Mouse (Mus musculus): Measurements from ENCODE around the gene Gnas. TPM values are rescaled to one million over a fixed set of nuclear protein-coding genes. Genes with fewer than 3 reads are reported as not detected.

Gene Gnas
- polyA plus RNA-seq, 1 experiment from 2014 or later: 2,600 TPM

DNA sequence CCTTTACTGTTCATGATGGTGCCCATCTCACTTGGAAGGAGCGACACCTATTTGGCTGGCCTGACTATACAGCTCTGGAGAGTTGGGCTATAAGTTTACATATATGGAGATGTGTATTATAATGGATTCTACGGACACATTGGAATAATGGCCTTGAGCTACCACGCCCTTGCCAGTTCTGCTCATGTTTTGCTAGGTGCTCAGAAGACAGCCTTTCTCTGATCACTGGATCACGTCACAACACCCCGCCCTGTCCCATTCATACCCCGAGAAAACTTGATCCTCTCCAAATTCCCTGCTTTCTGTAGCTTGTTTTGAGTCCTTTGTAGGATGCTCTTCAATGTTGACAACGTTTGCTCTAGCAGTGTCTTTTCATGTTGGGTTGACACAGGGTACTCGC lies 19.9 kb upstream of the Gnas start:
- no peak overlapping the region for H3K9ac ChIP-seq (ENCODE audit: low read depth, low read length)
- no peak overlapping the region for H3K27ac ChIP-seq (replicated peaks; ENCODE audit: low read depth, low read length)
- H3K4me2 ChIP-seq (ENCODE audit: low read depth, low read length): no peak overlapping the region
- H3K4me1 ChIP-seq (ENCODE audit: control insufficient read depth, insufficient read depth, low read length): no peaks in the 10 kb centered on the region
- ATAC-seq (ENCODE audit: low read depth) (no peak), DNase-seq (ENCODE audit: low spot score) (no peak)
- H3K9me3 ChIP-seq (ENCODE audit: control insufficient read depth, low read length): no peaks in the 10 kb centered on the region
- H3K36me3 ChIP-seq (ENCODE audit: control insufficient read depth, insufficient read depth, low read length): peaks cover 40% of the 10 kb centered on the region
- no peak overlapping the region for H3K4me3 ChIP-seq (ENCODE audit: low read depth, low read length)
- WGBS: 83% methylated on average over 8 of the region's 8 CpGs
- H3K27me3 ChIP-seq (replicated peaks; ENCODE audit: control insufficient read depth, insufficient read depth, low read length): no peaks in the 10 kb centered on the region

DNA sequence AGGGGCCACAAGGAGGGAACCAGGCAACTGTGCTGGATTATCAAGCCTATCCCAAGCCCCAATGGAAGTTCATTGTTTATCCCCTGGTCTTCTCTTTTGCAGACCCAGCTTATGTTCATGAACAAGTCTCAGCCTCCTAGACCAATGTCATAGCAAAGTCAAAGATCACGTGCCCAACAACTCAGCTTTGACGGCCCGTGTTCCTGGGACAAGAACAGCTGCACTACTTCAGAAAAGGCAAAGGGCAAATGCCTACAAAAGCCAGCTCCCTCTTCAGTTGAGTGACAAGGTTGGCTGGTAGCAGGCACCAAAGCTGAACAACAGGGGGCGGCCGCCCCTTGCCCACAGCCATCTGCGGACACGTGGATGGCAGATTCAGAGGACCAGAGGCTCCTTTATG lies 13.7 kb upstream of the Gnas start:
- H3K9me3 ChIP-seq (ENCODE audit: control insufficient read depth, low read length): no peaks in the 10 kb centered on the region
- DNase-seq (ENCODE audit: low spot score) (peak; percentile 49), ATAC-seq (ENCODE audit: low read depth) (peak; percentile 10; the same call in 1 of the 2 replicates)
- 83% methylated on average over 7 of the region's 7 CpGs for WGBS
- no peak overlapping the region for H3K9ac ChIP-seq (ENCODE audit: low read depth, low read length)
- H3K27ac ChIP-seq (replicated peaks; ENCODE audit: low read depth, low read length): no peak overlapping the region
- H3K36me3 ChIP-seq (ENCODE audit: control insufficient read depth, insufficient read depth, low read length): peaks cover 39% of the 10 kb centered on the region
- H3K4me3 ChIP-seq (ENCODE audit: low read depth, low read length): no peak overlapping the region
- no peaks in the 10 kb centered on the region for H3K4me1 ChIP-seq (ENCODE audit: control insufficient read depth, insufficient read depth, low read length)
- H3K27me3 ChIP-seq (replicated peaks; ENCODE audit: control insufficient read depth, insufficient read depth, low read length): no peaks in the 10 kb centered on the region
- H3K4me2 ChIP-seq (ENCODE audit: low read depth, low read length): no peak overlapping the region

DNA sequence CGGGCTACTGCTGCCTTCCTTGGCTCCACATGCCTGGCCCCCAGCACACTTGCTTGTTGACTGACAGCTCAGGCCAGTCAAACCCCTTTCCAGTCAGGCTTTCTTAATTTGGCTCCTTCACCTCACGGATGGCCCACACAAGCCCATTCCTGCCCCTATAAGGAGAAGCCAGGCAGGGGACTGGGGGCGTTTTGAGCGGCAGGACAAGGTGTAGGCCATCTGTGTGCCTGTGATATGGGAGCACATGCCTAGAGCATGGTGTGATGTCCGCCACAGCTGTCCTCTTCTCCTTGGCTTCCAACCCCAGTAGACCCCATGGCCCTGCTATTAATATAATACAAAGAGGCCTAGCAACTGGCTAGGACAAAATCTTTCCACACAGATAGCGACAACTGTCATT lies 12.7 kb upstream of the Gnas start:
- no peak overlapping the region for H3K27ac ChIP-seq (replicated peaks; ENCODE audit: low read depth, low read length)
- no peak overlapping the region for H3K4me2 ChIP-seq (ENCODE audit: low read depth, low read length)
- H3K36me3 ChIP-seq (ENCODE audit: control insufficient read depth, insufficient read depth, low read length): peaks cover 33% of the 10 kb centered on the region
- no peaks in the 10 kb centered on the region for H3K4me1 ChIP-seq (ENCODE audit: control insufficient read depth, insufficient read depth, low read length)
- ATAC-seq (ENCODE audit: low read depth): peak; percentile 70
- H3K27me3 ChIP-seq (replicated peaks; ENCODE audit: control insufficient read depth, insufficient read depth, low read length): no peaks in the 10 kb centered on the region
- 79% methylated on average over 6 of the region's 6 CpGs for WGBS
- no peak overlapping the region for H3K9ac ChIP-seq (ENCODE audit: low read depth, low read length)
- DNase-seq (ENCODE audit: low spot score): peak; percentile 64
- no peak overlapping the region for H3K4me3 ChIP-seq (ENCODE audit: low read depth, low read length)
- no peaks in the 10 kb centered on the region for H3K9me3 ChIP-seq (ENCODE audit: control insufficient read depth, low read length)

DNA sequence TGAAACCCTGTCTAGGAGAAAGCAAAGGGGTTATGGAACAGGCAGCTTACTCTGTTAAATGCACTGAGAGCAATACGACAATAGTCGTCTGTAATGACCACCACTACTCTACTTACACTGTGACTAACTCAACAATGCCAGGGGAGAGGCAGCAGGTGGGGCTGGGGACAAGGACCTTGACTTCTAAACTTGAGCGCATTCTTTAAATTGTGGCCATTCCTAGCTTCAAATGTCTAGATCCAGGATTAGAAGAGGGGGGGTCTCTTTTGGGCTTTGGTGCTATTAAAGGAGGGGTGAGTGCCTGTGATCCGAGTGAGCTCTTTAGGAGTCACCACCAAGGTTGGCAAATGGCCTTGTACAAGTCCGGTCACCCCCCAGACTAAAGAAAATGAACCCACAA lies 11.0 kb upstream of the Gnas start:
- H3K4me2 ChIP-seq (ENCODE audit: low read depth, low read length): no peak overlapping the region
- no peaks in the 10 kb centered on the region for H3K4me1 ChIP-seq (ENCODE audit: control insufficient read depth, insufficient read depth, low read length)
- H3K27ac ChIP-seq (replicated peaks; ENCODE audit: low read depth, low read length): no peak overlapping the region
- DNase-seq (ENCODE audit: low spot score): peak; percentile 39
- H3K36me3 ChIP-seq (ENCODE audit: control insufficient read depth, insufficient read depth, low read length): peaks cover 20% of the 10 kb centered on the region
- H3K9me3 ChIP-seq (ENCODE audit: control insufficient read depth, low read length): no peaks in the 10 kb centered on the region
- no peak overlapping the region for H3K9ac ChIP-seq (ENCODE audit: low read depth, low read length)
- no peak for ATAC-seq (ENCODE audit: low read depth)
- H3K4me3 ChIP-seq (ENCODE audit: low read depth, low read length): no peak overlapping the region
- no peaks in the 10 kb centered on the region for H3K27me3 ChIP-seq (replicated peaks; ENCODE audit: control insufficient read depth, insufficient read depth, low read length)
- 86% methylated on average over 5 of the region's 5 CpGs for WGBS

DNA sequence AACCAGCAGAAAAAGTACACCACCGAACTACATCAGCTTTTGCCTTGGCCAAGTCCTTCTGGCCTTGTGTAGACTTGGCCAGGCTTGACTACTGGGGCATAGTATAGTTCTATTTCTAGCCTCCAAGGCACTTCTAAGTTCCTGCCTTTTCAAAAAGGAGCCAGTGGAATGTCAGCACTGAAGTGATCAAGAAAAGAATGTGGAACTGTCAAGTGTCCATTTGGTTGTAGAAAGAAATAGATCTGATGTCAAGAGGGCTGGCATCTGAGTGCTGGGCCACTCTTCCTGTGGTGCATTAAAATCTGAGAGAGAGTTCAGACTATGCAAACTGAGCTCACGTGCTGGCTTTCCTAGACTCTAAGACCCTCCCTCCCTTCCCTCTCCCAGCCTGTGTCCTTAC lies 10.2 kb upstream of the Gnas start:
- no peaks in the 10 kb centered on the region for H3K9me3 ChIP-seq (ENCODE audit: control insufficient read depth, low read length)
- DNase-seq (ENCODE audit: low spot score) (no peak), ATAC-seq (ENCODE audit: low read depth) (no peak)
- 76% methylated on average over 2 of the region's 2 CpGs for WGBS
- H3K4me1 ChIP-seq (ENCODE audit: control insufficient read depth, insufficient read depth, low read length): no peaks in the 10 kb centered on the region
- H3K27ac ChIP-seq (replicated peaks; ENCODE audit: low read depth, low read length): no peak overlapping the region
- no peak overlapping the region for H3K9ac ChIP-seq (ENCODE audit: low read depth, low read length)
- no peaks in the 10 kb centered on the region for H3K27me3 ChIP-seq (replicated peaks; ENCODE audit: control insufficient read depth, insufficient read depth, low read length)
- H3K36me3 ChIP-seq (ENCODE audit: control insufficient read depth, insufficient read depth, low read length): peaks cover 17% of the 10 kb centered on the region
- H3K4me3 ChIP-seq (ENCODE audit: low read depth, low read length): no peak overlapping the region
- no peak overlapping the region for H3K4me2 ChIP-seq (ENCODE audit: low read depth, low read length)

DNA sequence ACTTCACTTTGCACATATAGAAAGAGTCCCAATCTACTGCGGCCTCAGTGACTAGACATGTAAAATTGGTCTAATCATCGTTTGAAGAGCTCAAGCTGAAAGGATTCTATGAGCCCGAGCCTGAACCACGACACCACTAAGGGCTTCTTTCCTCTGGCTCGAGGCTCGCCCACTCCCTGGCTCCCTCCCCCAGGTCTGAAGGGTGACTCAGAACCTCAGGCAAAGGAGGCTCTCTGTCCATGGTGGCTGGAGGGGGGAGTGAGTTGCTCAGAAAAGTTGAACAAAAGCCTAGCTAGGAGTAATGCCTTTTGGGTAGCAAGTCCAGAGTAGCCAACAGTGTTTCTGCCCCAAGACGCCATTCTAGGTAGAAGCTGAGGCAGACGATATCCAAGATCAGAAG lies 4.3 kb upstream of the Gnas start:
- ATAC-seq (ENCODE audit: low read depth) (no peak), DNase-seq (ENCODE audit: low spot score) (no peak)
- Histone ChIP-seq H3K36me3 (ENCODE audit: control insufficient read depth, insufficient read depth, low read length) (peaks cover 69% of the 10 kb centered on the region), H3K4me1 (ENCODE audit: control insufficient read depth, insufficient read depth, low read length) (no peaks in the 10 kb centered on the region), H3K27ac (replicated peaks; ENCODE audit: low read depth, low read length) (no peak overlapping the region), H3K9me3 (ENCODE audit: control insufficient read depth, low read length) (peaks cover 8% of the 10 kb centered on the region), H3K4me2 (ENCODE audit: low read depth, low read length) (no peak overlapping the region), H3K27me3 (replicated peaks; ENCODE audit: control insufficient read depth, insufficient read depth, low read length) (peaks cover 15% of the 10 kb centered on the region), H3K9ac (ENCODE audit: low read depth, low read length) (no peak overlapping the region), H3K4me3 (ENCODE audit: low read depth, low read length) (no peak overlapping the region)
- WGBS: 76% methylated on average over 8 of the region's 8 CpGs

DNA sequence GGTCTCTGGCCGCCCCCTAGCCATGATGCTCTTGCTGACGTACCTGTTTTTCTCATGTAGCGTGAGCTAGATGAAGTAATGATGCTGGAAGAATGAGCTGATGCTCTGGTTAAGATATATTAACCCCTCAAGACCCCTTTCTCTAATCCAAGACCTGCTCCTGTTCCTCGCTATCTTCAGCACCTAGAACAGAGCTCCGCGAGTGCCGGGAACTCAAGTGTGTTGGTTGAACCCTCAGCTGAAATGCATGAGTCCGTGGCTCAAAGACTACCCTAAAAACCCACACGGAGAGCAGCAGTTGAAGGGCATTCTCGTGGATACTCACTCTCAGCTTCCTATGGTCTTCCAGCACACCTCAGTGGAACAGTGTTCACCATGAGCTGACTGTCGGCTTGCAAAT lies 779 bp upstream of the Gnas start:
- Histone ChIP-seq H3K27ac (replicated peaks; ENCODE audit: low read depth, low read length) (no peak overlapping the region), H3K4me1 (ENCODE audit: control insufficient read depth, insufficient read depth, low read length) (no peaks in the 10 kb centered on the region), H3K27me3 (replicated peaks; ENCODE audit: control insufficient read depth, insufficient read depth, low read length) (peaks cover 49% of the 10 kb centered on the region), H3K9me3 (ENCODE audit: control insufficient read depth, low read length) (peaks cover 40% of the 10 kb centered on the region), H3K36me3 (ENCODE audit: control insufficient read depth, insufficient read depth, low read length) (peaks cover 90% of the 10 kb centered on the region), H3K4me3 (ENCODE audit: low read depth, low read length) (peak overlapping the region; percentile 35), H3K9ac (ENCODE audit: low read depth, low read length) (no peak overlapping the region), H3K4me2 (ENCODE audit: low read depth, low read length) (peak overlapping the region; percentile 49)
- WGBS: 47% methylated on average over 11 of the region's 11 CpGs
- DNase-seq (ENCODE audit: low spot score) (no peak), ATAC-seq (ENCODE audit: low read depth) (no peak)

DNA sequence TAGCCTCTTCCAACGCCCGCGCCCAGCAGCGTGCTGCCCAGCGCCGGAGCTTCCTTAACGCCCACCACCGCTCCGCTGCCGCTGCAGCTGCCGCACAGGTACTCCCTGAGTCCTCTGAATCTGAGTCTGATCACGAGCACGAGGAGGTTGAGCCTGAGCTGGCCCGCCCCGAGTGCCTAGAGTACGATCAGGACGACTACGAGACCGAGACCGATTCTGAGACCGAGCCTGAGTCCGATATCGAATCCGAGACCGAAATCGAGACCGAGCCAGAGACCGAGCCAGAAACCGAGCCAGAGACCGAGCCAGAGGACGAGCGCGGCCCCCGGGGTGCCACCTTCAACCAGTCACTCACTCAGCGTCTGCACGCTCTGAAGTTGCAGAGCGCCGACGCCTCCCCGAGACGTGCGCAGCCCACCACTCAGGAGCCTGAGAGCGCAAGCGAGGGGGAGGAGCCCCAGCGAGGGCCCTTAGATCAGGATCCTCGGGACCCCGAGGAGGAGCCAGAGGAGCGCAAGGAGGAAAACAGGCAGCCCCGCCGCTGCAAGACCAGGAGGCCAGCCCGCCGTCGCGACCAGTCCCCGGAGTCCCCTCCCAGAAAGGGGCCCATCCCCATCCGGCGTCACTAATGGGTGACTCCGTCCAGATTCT lies 812 bp downstream of the Gnas start:
- peaks cover 55% of the 10 kb centered on the region for H3K27me3 ChIP-seq (replicated peaks; ENCODE audit: control insufficient read depth, insufficient read depth, low read length)
- peaks cover 40% of the 10 kb centered on the region for H3K9me3 ChIP-seq (ENCODE audit: control insufficient read depth, low read length)
- H3K27ac ChIP-seq (replicated peaks; ENCODE audit: low read depth, low read length): no peak overlapping the region
- peaks cover 83% of the 10 kb centered on the region for H3K36me3 ChIP-seq (ENCODE audit: control insufficient read depth, insufficient read depth, low read length)
- peak overlapping the region; percentile 52 for H3K9ac ChIP-seq (ENCODE audit: low read depth, low read length)
- ATAC-seq (ENCODE audit: low read depth) (peak; percentile 48), DNase-seq (ENCODE audit: low spot score) (peak; percentile 62)
- H3K4me3 ChIP-seq (ENCODE audit: low read depth, low read length): peak overlapping the region; percentile 35
- peak overlapping the region; percentile 49 for H3K4me2 ChIP-seq (ENCODE audit: low read depth, low read length)
- H3K4me1 ChIP-seq (ENCODE audit: control insufficient read depth, insufficient read depth, low read length): no peaks in the 10 kb centered on the region
- 64% methylated on average over 58 of the region's 58 CpGs for WGBS

DNA sequence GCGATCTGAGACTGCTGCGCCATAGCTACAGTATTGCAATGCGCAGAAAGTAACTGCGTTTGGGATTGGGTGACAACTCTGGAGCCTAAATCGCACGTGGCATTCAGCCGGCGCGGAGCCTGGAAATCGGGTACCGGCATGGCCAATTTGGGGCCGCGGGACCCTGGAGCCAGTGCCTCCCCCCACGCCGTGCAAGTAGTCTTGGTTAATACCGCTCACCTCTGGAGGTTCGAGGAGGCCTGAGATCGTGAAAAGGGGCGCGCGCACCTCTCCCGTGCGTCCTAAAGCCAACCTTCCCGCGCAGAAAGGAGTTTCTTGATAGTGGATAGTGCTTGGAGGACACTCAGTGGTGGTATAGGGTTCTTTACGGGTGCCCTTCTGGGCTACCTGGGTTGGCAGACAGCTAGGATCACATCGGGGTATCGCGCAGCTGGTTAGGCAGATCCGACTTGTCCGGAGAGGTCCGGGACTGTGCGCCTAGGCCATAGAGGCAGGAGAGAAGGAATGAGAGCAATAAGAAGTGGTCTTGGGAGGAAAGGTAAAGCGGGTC lies 1.9 kb downstream of the Gnas start:
- H3K9ac ChIP-seq (ENCODE audit: low read depth, low read length): peak overlapping the region; percentile 52; the same call in 1 of the 2 replicates
- peak overlapping the region; percentile 49; the same call in 1 of the 2 replicates for H3K4me2 ChIP-seq (ENCODE audit: low read depth, low read length)
- ATAC-seq (ENCODE audit: low read depth) (no peak), DNase-seq (ENCODE audit: low spot score) (no peak)
- H3K9me3 ChIP-seq (ENCODE audit: control insufficient read depth, low read length): peaks cover 40% of the 10 kb centered on the region
- H3K27ac ChIP-seq (replicated peaks; ENCODE audit: low read depth, low read length): no peak overlapping the region
- WGBS: 54% methylated on average over 31 of the region's 34 CpGs
- peak overlapping the region; percentile 35 for H3K4me3 ChIP-seq (ENCODE audit: low read depth, low read length)
- peaks cover 55% of the 10 kb centered on the region for H3K27me3 ChIP-seq (replicated peaks; ENCODE audit: control insufficient read depth, insufficient read depth, low read length)
- H3K4me1 ChIP-seq (ENCODE audit: control insufficient read depth, insufficient read depth, low read length): no peaks in the 10 kb centered on the region
- H3K36me3 ChIP-seq (ENCODE audit: control insufficient read depth, insufficient read depth, low read length): peaks cover 74% of the 10 kb centered on the region
